ENCODE assay signal across 9 mouse cellular contexts in genomic region chr13:23552962-23553361, GRCm38 (mm10). TPM values are rescaled to one million over a fixed set of nuclear protein-coding genes. Genes with fewer than 3 reads are reported as not detected.
DNase-seq lines count a peak whose midpoint lies in the region; ATAC-seq lines count a peak whose summit lies in the region.
"Had no signal": no experiment of that assay in that cellular context is flagged by ENCODE, and none has a peak within 500 bp of the region (broad histone marks: within the 10 kb centered on the region; RNA-seq: fewer than 3 reads in every experiment).

TSS of gene Hist1h1d (plus strand) at chr13:23553262.

- H3K27me3 ChIP-seq in kidney, embryonic 15.5 days = no peaks in the 10 kb centered on the region
- no peaks in the 10 kb centered on the region for H3K27me3 ChIP-seq in embryonic facial prominence, embryonic 13.5 days
- no peaks in the 10 kb centered on the region for H3K27me3 ChIP-seq in hindbrain, embryonic 15.5 days
- H3K27me3 ChIP-seq in midbrain, embryonic 15.5 days (replicated peaks) = no peaks in the 10 kb centered on the region

- H3K4me3 ChIP-seq in kidney, embryonic 15.5 days (replicated peaks) = no peak within 1 kb of the TSS
- H3K4me3 ChIP-seq in embryonic facial prominence, embryonic 13.5 days = 0 out of 2 replicates have a peak within 1 kb of the TSS, but pooled peaks have one; percentile 48
- no peak within 1 kb of the TSS for H3K4me3 ChIP-seq in hindbrain, embryonic 15.5 days
- H3K4me3 ChIP-seq in midbrain, embryonic 15.5 days = no peak within 1 kb of the TSS

- no peaks in the 10 kb centered on the region for H3K9me3 ChIP-seq in kidney, embryonic 15.5 days (replicated peaks)
- no peaks in the 10 kb centered on the region for H3K9me3 ChIP-seq in embryonic facial prominence, embryonic 13.5 days
- no peaks in the 10 kb centered on the region for H3K9me3 ChIP-seq in hindbrain, embryonic 15.5 days
- H3K9me3 ChIP-seq in midbrain, embryonic 15.5 days = no peaks in the 10 kb centered on the region

- no peak for DNase-seq in kidney, postnatal 4 days
- no peak for DNase-seq in frontal cortex, postnatal 25 days (ENCODE audit: low spot score in 2 of 2)
- no peak for DNase-seq in cerebellum, postnatal 25 days
- no peak for DNase-seq in cerebellum, adult 9-10 months
- DNase-seq: kidney, postnatal 10 days had no signal

- no peak within 1 kb of the TSS for H3K9ac ChIP-seq in kidney, embryonic 15.5 days
- peak within 1 kb of the TSS; percentile 89; the same call in 1 of the 2 replicates for H3K9ac ChIP-seq in embryonic facial prominence, embryonic 13.5 days
- 0 out of 2 replicates have a peak within 1 kb of the TSS, but pooled peaks have one; percentile 17 for H3K9ac ChIP-seq in hindbrain, embryonic 15.5 days
- no peak within 1 kb of the TSS for H3K9ac ChIP-seq in midbrain, embryonic 15.5 days

- ATAC-seq in kidney, embryonic 15.5 days (replicated peaks; ENCODE audit: low FRiP score) = no peak
- ATAC-seq in embryonic facial prominence, embryonic 13.5 days (ENCODE audit: insufficient number of reproducible peaks, insufficient read depth, low FRiP score, low TSS enrichment, low read depth) = no peak
- no peak for ATAC-seq in hindbrain, embryonic 15.5 days (ENCODE audit: low FRiP score, low read depth)
- no peak for ATAC-seq in midbrain, embryonic 15.5 days (replicated peaks)

- H3K27ac ChIP-seq in kidney, embryonic 15.5 days = peak within 1 kb of the TSS; percentile 99
- peak within 1 kb of the TSS; percentile 99 for H3K27ac ChIP-seq in embryonic facial prominence, embryonic 13.5 days
- H3K27ac ChIP-seq in hindbrain, embryonic 15.5 days (replicated peaks) = 0 out of 2 replicates have a peak within 1 kb of the TSS, but pooled peaks have one; percentile 87
- H3K27ac ChIP-seq in midbrain, embryonic 15.5 days = peak within 1 kb of the TSS; percentile 85; the same call in 1 of the 2 replicates

- no peaks in the 10 kb centered on the region for H3K36me3 ChIP-seq in kidney, embryonic 15.5 days
- no peaks in the 10 kb centered on the region for H3K36me3 ChIP-seq in embryonic facial prominence, embryonic 13.5 days
- H3K36me3 ChIP-seq in hindbrain, embryonic 15.5 days = no peaks in the 10 kb centered on the region
- H3K36me3 ChIP-seq in midbrain, embryonic 15.5 days (replicated peaks) = no peaks in the 10 kb centered on the region

- peaks cover 24% of the 10 kb centered on the region for H3K4me1 ChIP-seq in kidney, embryonic 15.5 days
- H3K4me1 ChIP-seq in embryonic facial prominence, embryonic 13.5 days = peaks cover 20% of the 10 kb centered on the region
- H3K4me1 ChIP-seq in hindbrain, embryonic 15.5 days (replicated peaks) = peaks cover 38% of the 10 kb centered on the region
- H3K4me1 ChIP-seq in midbrain, embryonic 15.5 days = peaks cover 34% of the 10 kb centered on the region

- peak within 1 kb of the TSS; percentile 65 for H3K4me2 ChIP-seq in kidney, embryonic 15.5 days
- H3K4me2 ChIP-seq in embryonic facial prominence, embryonic 13.5 days = peak within 1 kb of the TSS; percentile 91
- H3K4me2 ChIP-seq in hindbrain, embryonic 15.5 days = peak within 1 kb of the TSS; percentile 100
- H3K4me2 ChIP-seq in midbrain, embryonic 15.5 days = peak within 1 kb of the TSS; percentile 99; the same call in 1 of the 2 replicates

RNA-seq across cellular contexts. Expression of gene Hist1h1d, which starts in this region (rescaled TPM):
- 0.66 and 0.67 TPM in 2 replicates for polyA plus RNA-seq in kidney, embryonic 15.5 days (2015; fragmentation: Nextera tagmentation; extraction: Ambion mirVana)
- polyA plus RNA-seq in embryonic facial prominence, embryonic 13.5 days (2015; fragmentation: Nextera tagmentation; extraction: Ambion mirVana) = 0.52 and 0.61 TPM in 2 replicates
- 0.10 and 0.12 TPM in 2 replicates for polyA plus RNA-seq in hindbrain, embryonic 15.5 days (2015; fragmentation: Nextera tagmentation; extraction: Ambion mirVana)
- polyA plus RNA-seq in midbrain, embryonic 15.5 days (2015; fragmentation: Nextera tagmentation; extraction: Ambion mirVana) = 0.14 and 0.15 TPM in 2 replicates

Comparison
In these comparisons a context has a peak if more than half of its experiments do, and no peak if none do; other contexts are left out.
1. H3K9ac ChIP-seq: peak in embryonic facial prominence, embryonic 13.5 days (single experiment) and hindbrain, embryonic 15.5 days (single experiment); none in kidney, embryonic 15.5 days (single experiment) and midbrain, embryonic 15.5 days (single experiment).
2. Peak in every context shown above with its lines, with median percentiles within 50 percentile points of each other: H3K27ac ChIP-seq and H3K4me2 ChIP-seq.